Mouse (Mus musculus) testis, postnatal 14 days (tissue): ENCODE results near the gene Krtap10-10.

ENCODE experiments used
- DNase-seq: peaks from one replicate; pipeline ENCODE4 v3.0.0; 2021; ENCODE audit warnings: low spot score

The Krtap10-10 gene

DNA sequence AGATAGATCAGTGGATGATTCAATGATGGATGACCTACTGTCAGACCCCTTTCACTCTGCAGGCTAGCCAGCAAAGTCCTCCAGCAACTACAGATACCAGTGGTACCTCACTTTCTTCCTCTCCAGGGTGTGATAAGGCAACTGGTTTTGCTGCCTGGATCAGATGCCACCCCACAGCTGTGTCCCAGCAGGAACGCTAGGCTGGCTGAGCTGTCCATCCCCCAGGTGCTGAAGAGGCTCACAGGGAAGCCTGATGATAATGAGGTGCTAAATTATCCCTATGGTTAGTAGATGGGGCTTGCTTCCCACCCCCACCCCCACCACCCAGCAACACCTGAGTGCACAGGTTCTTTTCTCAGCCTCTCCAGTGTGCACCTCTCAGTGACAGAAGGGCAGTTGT lies 31.8 kb downstream of the Krtap10-10 start:
- DNase-seq = no peak

DNA sequence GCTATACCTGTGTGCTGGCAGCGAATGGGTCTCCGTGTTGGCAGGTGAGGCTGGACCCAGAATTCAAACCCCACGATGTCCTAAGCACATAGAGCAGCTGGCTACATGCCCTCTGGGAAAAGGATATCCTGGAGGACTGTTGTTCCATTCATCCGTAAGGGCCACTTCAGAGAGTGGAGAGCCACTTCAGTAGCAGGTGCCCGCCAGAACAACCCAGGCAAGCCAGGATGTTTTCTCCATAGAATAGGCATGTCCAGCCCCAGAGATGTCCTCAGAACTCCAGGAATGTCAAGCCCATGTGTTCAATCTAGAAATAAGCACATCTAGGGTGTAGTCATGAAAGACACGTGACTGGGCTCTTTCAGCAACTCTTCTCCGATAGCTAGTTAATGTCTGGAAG lies 33.9 kb downstream of the Krtap10-10 start:
- DNase-seq = no peak

- DNase-seq = no peak
Observed at GRCm38 (mm10) chr10:77878985-77879384, 43.2 kb downstream of the Krtap10-10 start.

DNA sequence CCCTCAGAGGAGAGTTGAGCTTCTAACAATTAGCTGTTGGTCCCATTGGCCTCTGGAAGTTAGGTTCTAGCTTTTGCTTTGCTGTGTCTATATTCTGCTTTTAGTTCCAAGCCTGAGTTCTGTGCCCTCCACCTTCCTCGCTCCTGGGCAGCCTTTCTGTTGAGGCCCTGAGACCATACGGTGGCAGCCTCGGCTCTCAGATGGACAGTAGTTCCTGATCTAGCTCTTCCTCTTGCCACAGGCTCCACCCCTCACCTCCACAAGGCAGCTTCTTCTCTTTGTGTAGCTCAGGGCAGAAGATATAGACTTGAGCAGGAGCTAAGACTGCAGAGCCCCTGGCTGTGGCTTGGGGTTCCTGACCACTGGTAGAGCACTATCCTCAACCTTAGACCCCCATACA lies 44.6 kb downstream of the Krtap10-10 start:
- DNase-seq = no peak

- no peak for DNase-seq
Observed at GRCm38 (mm10) chr10:77882553-77882952, 46.8 kb downstream of the Krtap10-10 start.

GRCm38 (mm10) chr10:77886007-77886747 lies 50.4 kb downstream of the Krtap10-10 start:
- no peak for DNase-seq
